Mouse (Mus musculus) T-cell, adult 2 months (primary cell): ENCODE data around the gene Tlnrd1.
A peak's percentile ranks its signal among the peaks of the same experiment; 100 is the strongest.
"Not testable (repeated sequence)": the region's sequence is repeated elsewhere in the genome, so short reads cannot be mapped to it uniquely, and the experiment has no call there.

ENCODE experiments used
- DNase-seq: peaks from one replicate; pipeline ENCODE4 v3.0.0; 2022; ENCODE audit warnings: low spot score

Gene Tlnrd1

GRCm38 (mm10) chr7:83884021-83884658 is at the start of gene Tlnrd1, which contains the start of gene Mesd:
Tlnrd1 (minus strand) TSS chr7:83884305.
Mesd (plus strand) TSS chr7:83884466.
- DNase-seq = peak; percentile 76

GRCm38 (mm10) chr7:83921637-83922036 is 37.5 kb upstream of the Tlnrd1 start:
- DNase-seq = no peak

GRCm38 (mm10) chr7:83920241-83920640 is 36.1 kb upstream of the Tlnrd1 start:
- no peak for DNase-seq

- peak; percentile 54 for DNase-seq
Observed at GRCm38 (mm10) chr7:83914566-83914965, 30.5 kb upstream of the Tlnrd1 start.

- DNase-seq = no peak
Observed at GRCm38 (mm10) chr7:83913995-83914394, 29.9 kb upstream of the Tlnrd1 start.

- no peak for DNase-seq
Observed at GRCm38 (mm10) chr7:83913405-83913932, 29.4 kb upstream of the Tlnrd1 start.

- no peak for DNase-seq
Observed at GRCm38 (mm10) chr7:83911909-83912308, 27.8 kb upstream of the Tlnrd1 start.

- no peak for DNase-seq
Observed at GRCm38 (mm10) chr7:83904831-83905230, 20.7 kb upstream of the Tlnrd1 start.

GRCm38 (mm10) chr7:83902296-83903145 is 18.4 kb upstream of the Tlnrd1 start:
- DNase-seq = no peak

GRCm38 (mm10) chr7:83901425-83901824 is 17.3 kb upstream of the Tlnrd1 start:
- no peak for DNase-seq

GRCm38 (mm10) chr7:83900519-83900918 is 16.4 kb upstream of the Tlnrd1 start:
- no peak for DNase-seq

- no peak for DNase-seq
Observed at GRCm38 (mm10) chr7:83898267-83898666, 14.2 kb upstream of the Tlnrd1 start.

- no peak for DNase-seq
Observed at GRCm38 (mm10) chr7:83896077-83896740, 12.1 kb upstream of the Tlnrd1 start.

GRCm38 (mm10) chr7:83894348-83894747 is 10.2 kb upstream of the Tlnrd1 start:
- DNase-seq = no peak

- DNase-seq = no peak
Observed at GRCm38 (mm10) chr7:83892333-83892669, 8.2 kb upstream of the Tlnrd1 start.

GRCm38 (mm10) chr7:83891433-83892332 is 7.6 kb upstream of the Tlnrd1 start:
- peak; percentile 98 for DNase-seq

GRCm38 (mm10) chr7:83889946-83890345 is 5.8 kb upstream of the Tlnrd1 start:
- DNase-seq = not testable (repeated sequence)

GRCm38 (mm10) chr7:83889383-83889782 is 5.3 kb upstream of the Tlnrd1 start:
- no peak for DNase-seq

GRCm38 (mm10) chr7:83886366-83887129 is 2.4 kb upstream of the Tlnrd1 start:
- no peak for DNase-seq

GRCm38 (mm10) chr7:83885835-83886234 is 1.7 kb upstream of the Tlnrd1 start:
- no peak for DNase-seq
